Mouse (Mus musculus) embryonic fibroblast, embryonic 13.5 days (primary cell): ENCODE data around the gene Prame. TPM values are rescaled to one million over a fixed set of nuclear protein-coding genes. Genes with fewer than 3 reads are reported as not detected.
"Not testable (repeated sequence)": the region's sequence is repeated elsewhere in the genome, so short reads cannot be mapped to it uniquely, and the experiment has no call there.

Source experiments
- H3K27ac ChIP-seq: 2 replicates; pipeline ENCODE4 v1.5.1; 2012; ENCODE audit warnings: low read length, control low read depth, inconsistent platforms; ENCODE audit not compliant: insufficient read depth
- H3K4me1 ChIP-seq: 2 replicates; pipeline ENCODE4 v1.6.1; 2011; ENCODE audit warnings: low read length; ENCODE audit not compliant: control insufficient read depth, insufficient read depth
- H3K4me3 ChIP-seq: 2 replicates; pipeline ENCODE4 v1.5.1; 2011; ENCODE audit warnings: mild to moderate bottlenecking, control low read depth, low read length; ENCODE audit not compliant: insufficient read depth
- CTCF ChIP-seq: IDR thresholded peaks from 2 replicates; pipeline ENCODE4 v1.5.1; 2011; ENCODE audit warnings: mild to moderate bottlenecking, control low read depth, low read length, moderate library complexity, borderline replicate concordance; ENCODE audit not compliant: insufficient read depth
- POLR2A ChIP-seq: IDR thresholded peaks from 2 replicates; pipeline ENCODE4 v1.6.1; 2011; ENCODE audit warnings: low read depth, mild to moderate bottlenecking, control low read depth, low read length, moderate library complexity
- polyA plus RNA-seq: library from polyadenylated mRNA; stranded (reverse); fragments of >200 nt; gene quantifications from 2 replicates; pipeline ENCODE4 v1.2.4, GENCODE M21; 2011; ENCODE audit warnings: low read depth; ENCODE audit not compliant: missing spikeins, insufficient read length

The Prame gene
- not detected in 2 replicates for polyA plus RNA-seq

DNA sequence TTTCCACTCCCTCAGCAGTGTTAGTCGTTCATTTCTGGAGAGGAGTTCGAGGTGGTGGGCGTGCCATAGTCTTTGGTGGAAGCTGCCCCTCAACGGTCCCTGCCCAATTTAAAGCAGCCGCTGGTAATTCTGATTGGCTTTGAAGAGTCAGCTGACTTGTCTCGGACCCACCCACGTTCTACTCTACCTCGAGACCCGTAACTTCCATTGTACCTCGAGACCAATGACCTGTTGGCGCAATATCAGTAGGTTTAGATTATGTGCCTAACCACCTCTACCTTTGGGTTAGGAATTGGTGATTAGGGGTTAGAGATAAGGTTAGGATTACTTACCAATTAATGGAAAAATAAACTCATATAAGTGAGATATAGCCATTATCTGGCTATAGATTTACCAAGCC is at the start of gene Prame:
Gene Prame, minus strand, starts transcription at position 101 of the 400 bp plus-strand sequence.
- no peak for TF ChIP-seq POLR2A
- TF ChIP-seq CTCF, result no peak
- H3K4me3 ChIP-seq, result no peak within 1 kb of the TSS
- no peaks in the 10 kb centered on the region for H3K4me1 ChIP-seq
- no peak within 1 kb of the TSS for H3K27ac ChIP-seq

DNA sequence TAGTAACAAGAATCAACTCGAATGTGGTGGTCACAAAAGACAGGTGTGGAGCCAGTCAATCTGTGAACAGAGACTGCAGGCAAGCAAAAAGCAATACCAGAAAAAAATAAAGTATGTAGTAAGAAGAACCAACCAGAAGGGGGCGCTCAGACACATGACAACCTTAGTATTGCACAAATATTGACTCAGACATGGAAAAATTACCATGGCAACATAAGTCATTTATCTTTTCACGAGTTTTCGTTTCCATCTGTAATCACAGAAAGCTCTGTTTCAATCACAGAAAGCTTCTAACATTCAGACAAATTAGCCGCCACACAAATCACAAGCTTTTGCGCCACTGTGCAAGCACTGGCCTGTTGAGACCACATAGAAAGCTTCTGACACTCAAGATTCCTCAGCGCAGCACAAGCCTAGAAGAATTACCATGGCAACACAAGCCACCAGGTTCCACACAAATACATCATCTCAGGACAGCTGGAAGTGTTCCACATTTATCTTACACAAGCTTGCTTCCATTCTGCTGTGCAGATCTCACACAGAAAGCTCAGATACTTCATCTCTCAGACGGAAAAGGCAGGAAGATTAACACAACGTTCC is 24.8 kb upstream of the Prame start:
- H3K27ac ChIP-seq, result no peak overlapping the region
- H3K4me1 ChIP-seq, result no peaks in the 10 kb centered on the region
- H3K4me3 ChIP-seq, result no peak overlapping the region
- no peak for TF ChIP-seq POLR2A

DNA sequence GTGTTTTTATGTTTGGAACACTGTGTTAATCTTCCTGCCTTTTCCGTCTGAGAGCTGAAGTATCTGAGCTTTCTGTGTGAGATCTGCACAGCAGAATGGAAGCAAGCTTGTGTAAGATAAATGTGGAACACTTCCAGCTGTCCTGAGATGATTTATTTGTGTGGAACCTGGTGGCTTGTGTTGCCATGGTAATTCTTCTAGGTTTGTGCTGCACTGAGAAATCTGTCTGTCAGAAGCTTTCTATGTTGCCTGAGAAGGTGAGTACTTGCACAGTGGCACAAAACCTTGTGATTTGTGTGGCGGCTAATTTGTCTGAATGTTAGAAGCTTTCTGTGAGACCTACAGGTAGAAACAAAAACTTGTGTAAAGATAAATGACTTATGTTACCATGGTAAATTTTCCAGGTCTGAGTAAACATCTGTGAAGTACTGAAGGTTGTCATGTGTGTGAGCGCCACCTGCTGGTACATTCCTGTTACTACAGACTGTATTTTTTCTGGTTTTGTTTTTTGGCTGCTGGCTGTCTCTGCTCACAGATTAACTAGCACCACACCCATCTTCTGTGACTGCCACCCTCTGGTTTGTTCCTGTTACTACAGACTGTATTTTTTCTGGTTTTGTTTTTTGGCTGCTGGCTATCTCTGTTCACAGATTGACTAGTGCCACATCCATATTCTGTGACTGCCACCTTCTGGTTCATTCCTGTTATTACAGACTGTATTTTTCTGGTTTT is 26.0 kb downstream of the Prame start:
- not testable (repeated sequence) for H3K4me3 ChIP-seq, H3K27ac ChIP-seq, H3K4me1 ChIP-seq

DNA sequence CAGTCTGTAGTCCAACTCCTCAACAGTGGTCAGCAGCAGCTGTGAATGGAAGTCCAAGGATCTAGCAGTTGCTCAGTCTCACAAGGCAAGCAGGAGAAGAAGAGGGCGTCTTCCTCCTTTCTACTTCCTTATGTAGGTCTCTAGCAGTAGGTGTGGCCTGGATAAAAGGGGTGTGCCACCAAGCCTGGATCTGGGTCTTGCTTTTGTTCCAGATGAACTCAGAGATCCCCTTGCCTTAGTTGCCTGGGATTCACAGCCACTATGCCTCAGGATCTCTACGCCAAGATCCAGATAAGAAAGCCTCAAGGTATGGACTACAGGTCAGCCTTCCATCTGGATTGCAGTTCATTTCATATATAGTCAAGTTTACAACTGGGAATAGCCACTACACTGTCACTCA is 28.8 kb downstream of the Prame start, which contains the start of gene Nxf7:
Gene Nxf7, minus strand, starts transcription at position 101 of the 400 bp plus-strand sequence.
- no peak for TF ChIP-seq POLR2A
- TF ChIP-seq CTCF, result no peak
- Histone ChIP-seq H3K4me1 (no peaks in the 10 kb centered on the region), H3K4me3 (no peak within 1 kb of the TSS), H3K27ac (no peak within 1 kb of the TSS)

DNA sequence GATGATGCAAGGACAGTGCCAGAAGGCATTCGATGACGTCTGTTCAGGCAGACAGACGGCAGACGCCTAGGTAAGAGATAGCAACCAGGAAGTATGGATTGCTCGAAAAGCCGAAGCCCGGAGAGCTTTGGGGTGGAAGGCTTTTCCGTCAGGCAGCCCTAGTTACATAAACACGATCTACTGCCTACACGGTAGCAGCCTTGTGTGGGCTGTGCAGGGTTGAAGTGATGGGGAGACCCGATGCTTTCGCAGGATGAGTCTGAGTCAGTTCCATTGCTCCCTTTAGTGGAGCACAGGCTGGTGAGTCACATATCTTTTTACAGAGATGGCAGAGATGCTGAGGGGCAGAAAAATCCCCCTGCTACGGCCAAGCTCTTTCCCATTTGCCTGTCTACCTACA is 29.4 kb downstream of the Prame start:
- TF ChIP-seq CTCF (no peak), POLR2A (no peak)
- no peak overlapping the region for H3K27ac ChIP-seq

DNA sequence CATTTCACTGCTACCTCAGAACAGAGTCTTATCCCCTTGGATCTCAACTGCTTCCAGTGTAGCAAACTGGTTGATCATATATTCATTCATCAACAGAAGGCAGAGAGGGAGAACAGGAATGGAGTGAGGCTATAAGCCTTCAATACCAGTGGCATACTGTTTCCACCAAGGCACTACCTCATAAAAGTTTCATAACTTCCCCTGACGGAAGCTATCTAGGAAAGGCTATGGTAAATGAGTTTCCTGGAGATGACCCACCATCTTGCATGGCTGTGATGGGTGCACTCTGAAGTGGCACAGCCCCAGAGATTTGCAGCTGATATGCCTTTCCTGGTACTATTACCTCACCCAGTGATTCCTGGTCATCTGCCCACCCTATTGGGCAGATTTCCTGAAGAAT is 51.1 kb downstream of the Prame start:
- Histone ChIP-seq H3K27ac (no peak overlapping the region), H3K4me1 (no peaks in the 10 kb centered on the region), H3K4me3 (no peak overlapping the region)
- no peak for TF ChIP-seq POLR2A
- no peak for TF ChIP-seq CTCF

More for the DNA sequence above, 29.4 kb downstream of the Prame start:
- Histone ChIP-seq H3K4me1 (no peaks in the 10 kb centered on the region), H3K4me3 (no peak overlapping the region)

DNA sequence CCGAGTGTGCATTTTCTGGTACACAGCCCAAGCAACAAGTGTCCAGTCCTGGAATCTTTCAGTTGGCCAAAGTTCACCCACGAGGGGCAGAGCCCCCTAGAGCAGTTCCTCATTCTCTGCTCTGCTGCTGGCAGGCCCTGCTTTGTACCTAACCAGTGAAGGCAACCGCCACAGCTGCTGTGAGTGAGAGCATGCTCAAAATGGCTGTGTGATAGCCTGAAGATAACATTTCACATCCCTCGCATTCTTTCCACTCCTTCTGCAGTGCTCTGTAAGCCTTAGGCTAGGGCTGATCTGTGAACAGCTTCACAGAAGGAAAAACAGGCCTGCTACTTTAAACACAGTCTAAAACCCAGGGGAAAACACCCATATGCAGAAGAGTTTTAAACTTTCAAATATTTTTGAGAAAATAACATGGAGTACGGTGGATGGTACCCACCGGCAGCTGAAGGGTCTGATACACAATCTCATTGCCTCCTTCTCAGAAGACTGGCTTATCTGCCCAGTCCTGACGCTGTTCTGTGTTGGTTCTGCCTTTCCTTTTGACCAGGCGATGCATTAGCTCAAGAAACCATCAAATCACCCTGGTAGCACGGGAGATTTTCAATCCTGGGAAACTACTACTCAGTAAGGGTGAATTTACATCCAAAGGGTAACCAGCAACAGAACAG is 52.4 kb downstream of the Prame start:
- not testable (repeated sequence) for H3K27ac ChIP-seq, H3K4me3 ChIP-seq, H3K4me1 ChIP-seq

DNA sequence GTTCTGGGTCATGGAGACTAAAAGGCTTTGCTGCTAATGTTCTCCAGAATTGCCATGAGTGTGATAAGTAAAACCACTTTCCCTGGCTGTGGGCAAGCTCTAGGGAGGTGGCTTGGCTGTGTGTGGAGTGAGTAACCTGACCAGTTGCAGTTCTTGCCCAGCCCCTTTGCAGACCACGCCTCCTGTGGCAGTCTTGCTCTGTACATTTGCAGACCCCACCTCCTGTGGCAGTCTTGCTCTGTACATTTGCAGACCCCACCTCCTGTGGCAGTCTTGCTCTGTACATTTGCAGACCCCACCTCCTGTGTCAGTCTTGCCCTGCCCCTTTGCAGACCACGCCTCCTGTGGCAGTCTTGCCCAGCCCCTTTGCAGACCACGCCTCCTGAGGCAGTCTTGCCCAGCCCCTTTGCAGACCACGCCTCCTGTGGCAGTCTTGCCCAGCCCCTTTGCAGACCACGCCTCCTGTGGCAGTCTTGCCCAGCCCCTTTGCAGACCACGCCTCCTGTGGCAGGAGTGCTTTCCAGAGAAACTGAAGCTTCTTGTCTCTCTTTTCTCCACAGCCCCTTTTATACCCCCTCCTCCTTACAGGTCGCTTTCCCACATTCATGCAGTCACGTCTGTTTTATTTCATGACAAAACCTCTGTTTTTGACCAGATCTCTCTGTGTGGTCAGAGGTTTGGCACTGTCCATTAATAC is 53.1 kb downstream of the Prame start:
- not testable (repeated sequence) for H3K27ac ChIP-seq, H3K4me1 ChIP-seq, H3K4me3 ChIP-seq

DNA sequence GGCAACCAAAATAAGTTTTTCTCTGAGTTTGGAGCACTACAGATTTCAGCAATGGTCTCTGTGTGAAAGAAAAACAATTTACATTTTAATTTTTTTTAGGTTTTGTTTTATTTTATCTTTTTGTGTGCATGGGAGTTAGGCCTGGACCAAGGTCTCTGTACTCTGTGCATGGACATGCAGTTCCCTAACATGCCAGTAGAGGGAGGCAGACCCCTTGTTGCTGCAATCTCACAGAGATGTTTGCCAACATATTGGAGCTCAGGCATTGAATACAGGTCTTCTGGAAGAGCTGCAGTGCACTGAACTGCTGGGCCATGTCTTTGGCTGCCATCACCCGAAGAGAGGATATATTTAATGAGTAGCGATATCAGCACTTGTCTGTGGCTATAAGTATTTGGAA is 58.0 kb downstream of the Prame start:
- peak; percentile 68; the same call in 1 of the 2 replicates for TF ChIP-seq CTCF
- H3K4me1 ChIP-seq, result not testable (repeated sequence)

DNA sequence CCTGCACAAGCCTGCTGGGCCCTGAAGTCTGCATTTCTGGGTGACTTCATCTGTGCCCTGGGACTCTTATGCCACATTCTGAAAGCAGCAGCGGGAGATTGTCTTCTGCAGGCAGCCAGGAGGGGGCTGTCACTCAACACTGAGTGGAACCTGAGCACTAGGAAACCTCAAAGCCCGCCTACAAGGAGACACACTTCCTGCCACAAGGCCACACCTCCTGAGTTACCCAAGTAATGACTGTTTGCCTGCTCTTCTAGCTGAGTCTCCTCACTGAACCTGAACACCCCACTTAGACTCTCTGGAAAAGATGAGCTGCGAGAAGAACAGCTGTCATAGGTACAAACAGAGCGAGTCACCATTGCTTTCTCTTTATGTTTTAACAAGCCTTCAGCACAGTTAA is 62.6 kb downstream of the Prame start:
- H3K4me1 ChIP-seq, H3K4me3 ChIP-seq, H3K27ac ChIP-seq: not testable (repeated sequence)

More for the DNA sequence above, 58.0 kb downstream of the Prame start:
- not testable (repeated sequence) for H3K4me3 ChIP-seq, H3K27ac ChIP-seq

Other genes starting within 250 kb of the Prame start
- not detected in 2 replicates for gene Gm7903, start 193.9 kb downstream of the Prame start, polyA plus RNA-seq
- not detected in 2 replicates for gene AV320801, start 133.1 kb downstream of the Prame start, polyA plus RNA-seq
- not detected in 2 replicates for gene Nxf7, start 28.9 kb downstream of the Prame start, polyA plus RNA-seq
- gene Tcp11x2, start 66.1 kb upstream of the Prame start, polyA plus RNA-seq, result not detected in 2 replicates
- not detected in 2 replicates for gene Tmsb15a, start 97.6 kb upstream of the Prame start, polyA plus RNA-seq
- 9.9 and 10.5 TPM in 2 replicates for gene Armcx5, start 115.0 kb upstream of the Prame start, polyA plus RNA-seq
- 40.1 and 47.5 TPM in 2 replicates for gene Gprasp1, start 115.0 kb upstream of the Prame start, polyA plus RNA-seq
- 27.6 and 32.9 TPM in 2 replicates for gene Bhlhb9, start 169.9 kb upstream of the Prame start, polyA plus RNA-seq
- gene Gprasp2, start 211.3 kb upstream of the Prame start, polyA plus RNA-seq, result 2.4 and 6.3 TPM in 2 replicates